Mouse (Mus musculus): ENCODE data around the gene Tmem150a. TPM values are rescaled to one million over a fixed set of nuclear protein-coding genes. Genes with fewer than 3 reads are reported as not detected.

Gene Tmem150a
- polyA plus RNA-seq, 1 experiment, result 3.0 TPM

GRCm38 (mm10) chr6:72389941-72390771 lies 34.9 kb downstream of the Tmem150a start, which contains the start of gene Vamp8:
Vamp8 (minus strand) TSS chr6:72390703.
- Histone ChIP-seq H3K4me3 (ENCODE audit: insufficient read depth, low read length) (peak within 1 kb of the TSS; percentile 74), H3K27ac (ENCODE audit: insufficient read depth, low read depth, low read length) (peak within 1 kb of the TSS; percentile 93), H3K4me1 (ENCODE audit: control insufficient read depth, insufficient read depth, low read length) (peaks cover 31% of the 10 kb centered on the region)
- no peak for TF ChIP-seq CTCF (IDR thresholded peaks at IDR 0.05; ENCODE audit: low read depth, low read length)
- TF ChIP-seq POLR2A (IDR thresholded peaks at IDR 0.05; ENCODE audit: borderline replicate concordance, low read depth, low read length), result no peak

GRCm38 (mm10) chr6:72390795-72391521 lies 35.7 kb downstream of the Tmem150a start:
- H3K27ac ChIP-seq (ENCODE audit: insufficient read depth, low read depth, low read length), result peak overlapping the region; percentile 93
- peaks cover 39% of the 10 kb centered on the region for H3K4me1 ChIP-seq (ENCODE audit: control insufficient read depth, insufficient read depth, low read length)
- no peak for TF ChIP-seq POLR2A (IDR thresholded peaks at IDR 0.05; ENCODE audit: borderline replicate concordance, low read depth, low read length)
- no peak for TF ChIP-seq CTCF (IDR thresholded peaks at IDR 0.05; ENCODE audit: low read depth, low read length)
- peak overlapping the region; percentile 74 for H3K4me3 ChIP-seq (ENCODE audit: insufficient read depth, low read length)

GRCm38 (mm10) chr6:72392341-72392740 lies 37.1 kb downstream of the Tmem150a start:
- Histone ChIP-seq H3K27ac (ENCODE audit: insufficient read depth, low read depth, low read length) (no peak overlapping the region), H3K4me1 (ENCODE audit: control insufficient read depth, insufficient read depth, low read length) (peaks cover 42% of the 10 kb centered on the region), H3K4me3 (ENCODE audit: insufficient read depth, low read length) (no peak overlapping the region)
- TF ChIP-seq POLR2A (IDR thresholded peaks at IDR 0.05; ENCODE audit: borderline replicate concordance, low read depth, low read length), result no peak
- no peak for TF ChIP-seq CTCF (IDR thresholded peaks at IDR 0.05; ENCODE audit: low read depth, low read length)

GRCm38 (mm10) chr6:72396837-72397251 lies 41.6 kb downstream of the Tmem150a start:
- TF ChIP-seq CTCF (IDR thresholded peaks at IDR 0.05; ENCODE audit: low read depth, low read length) (no peak), POLR2A (IDR thresholded peaks at IDR 0.05; ENCODE audit: borderline replicate concordance, low read depth, low read length) (no peak)
- Histone ChIP-seq H3K4me1 (ENCODE audit: control insufficient read depth, insufficient read depth, low read length) (peaks cover 23% of the 10 kb centered on the region), H3K27ac (ENCODE audit: insufficient read depth, low read depth, low read length) (no peak overlapping the region), H3K4me3 (ENCODE audit: insufficient read depth, low read length) (no peak overlapping the region)

GRCm38 (mm10) chr6:72399967-72400366 lies 44.7 kb downstream of the Tmem150a start:
- Histone ChIP-seq H3K27ac (ENCODE audit: insufficient read depth, low read depth, low read length) (no peak overlapping the region), H3K4me1 (ENCODE audit: control insufficient read depth, insufficient read depth, low read length) (peaks cover 14% of the 10 kb centered on the region), H3K4me3 (ENCODE audit: insufficient read depth, low read length) (no peak overlapping the region)
- TF ChIP-seq CTCF (IDR thresholded peaks at IDR 0.05; ENCODE audit: low read depth, low read length) (no peak), POLR2A (IDR thresholded peaks at IDR 0.05; ENCODE audit: borderline replicate concordance, low read depth, low read length) (no peak)

GRCm38 (mm10) chr6:72401875-72402274 lies 46.6 kb downstream of the Tmem150a start:
- no peak overlapping the region for H3K4me3 ChIP-seq (ENCODE audit: insufficient read depth, low read length)
- H3K27ac ChIP-seq (ENCODE audit: insufficient read depth, low read depth, low read length), result no peak overlapping the region
- TF ChIP-seq CTCF (IDR thresholded peaks at IDR 0.05; ENCODE audit: low read depth, low read length), result peak; percentile 80
- no peak for TF ChIP-seq POLR2A (IDR thresholded peaks at IDR 0.05; ENCODE audit: borderline replicate concordance, low read depth, low read length)
- H3K4me1 ChIP-seq (ENCODE audit: control insufficient read depth, insufficient read depth, low read length), result no peaks in the 10 kb centered on the region; the same call in 1 of the 2 replicates

- TF ChIP-seq POLR2A (IDR thresholded peaks at IDR 0.05; ENCODE audit: borderline replicate concordance, low read depth, low read length), result no peak
- TF ChIP-seq CTCF (IDR thresholded peaks at IDR 0.05; ENCODE audit: low read depth, low read length), result no peak
- no peak overlapping the region for H3K27ac ChIP-seq (ENCODE audit: insufficient read depth, low read depth, low read length)
- H3K4me1 ChIP-seq (ENCODE audit: control insufficient read depth, insufficient read depth, low read length), result peaks cover 4% of the 10 kb centered on the region; the same call in 1 of the 2 replicates
- no peak overlapping the region for H3K4me3 ChIP-seq (ENCODE audit: insufficient read depth, low read length)
Observed at GRCm38 (mm10) chr6:72405356-72405755, 50.1 kb downstream of the Tmem150a start.

- TF ChIP-seq POLR2A (IDR thresholded peaks at IDR 0.05; ENCODE audit: borderline replicate concordance, low read depth, low read length), result no peak
- TF ChIP-seq CTCF (IDR thresholded peaks at IDR 0.05; ENCODE audit: low read depth, low read length), result peak; percentile 97
- Histone ChIP-seq H3K4me1 (ENCODE audit: control insufficient read depth, insufficient read depth, low read length) (peaks cover 9% of the 10 kb centered on the region; the same call in 1 of the 2 replicates), H3K4me3 (ENCODE audit: insufficient read depth, low read length) (no peak overlapping the region), H3K27ac (ENCODE audit: insufficient read depth, low read depth, low read length) (no peak overlapping the region)
Observed at GRCm38 (mm10) chr6:72407119-72407518, 51.9 kb downstream of the Tmem150a start.

Other genes starting within 250 kb of the Tmem150a start
- not detected in 2 replicates for gene Atoh8, start 119.9 kb upstream of the Tmem150a start, polyA plus RNA-seq (2012; ENCODE audit: insufficient read depth, insufficient read length, missing spikeins)
- gene Sftpb, start 50.8 kb upstream of the Tmem150a start, polyA plus RNA-seq (2012; ENCODE audit: insufficient read depth, insufficient read length, missing spikeins), result not detected in 2 replicates
- 19.9 and 20.2 TPM in 2 replicates for gene Usp39, start 10.3 kb upstream of the Tmem150a start, polyA plus RNA-seq (2012; ENCODE audit: insufficient read depth, insufficient read length, missing spikeins)
- 33.9 and 36.5 TPM in 2 replicates for gene 0610030E20Rik, start 8.1 kb upstream of the Tmem150a start, polyA plus RNA-seq (2012; ENCODE audit: insufficient read depth, insufficient read length, missing spikeins)
- gene Rnf181, start 11.5 kb downstream of the Tmem150a start, polyA plus RNA-seq (2012; ENCODE audit: insufficient read depth, insufficient read length, missing spikeins), result 97.4 and 105 TPM in 2 replicates
- 5.3 and 10.5 TPM in 2 replicates for gene Vamp5, start 25.0 kb downstream of the Tmem150a start, polyA plus RNA-seq (2012; ENCODE audit: insufficient read depth, insufficient read length, missing spikeins)
- gene Vamp8, start 35.3 kb downstream of the Tmem150a start, polyA plus RNA-seq (2012; ENCODE audit: insufficient read depth, insufficient read length, missing spikeins), result 348 and 352 TPM in 2 replicates
- gene Ggcx, start 58.9 kb downstream of the Tmem150a start, polyA plus RNA-seq (2012; ENCODE audit: insufficient read depth, insufficient read length, missing spikeins), result 15.7 and 18.3 TPM in 2 replicates
- 88.0 and 88.8 TPM in 2 replicates for gene Mat2a, start 84.1 kb downstream of the Tmem150a start, polyA plus RNA-seq (2012; ENCODE audit: insufficient read depth, insufficient read length, missing spikeins)
- gene Sh2d6, start 166.3 kb downstream of the Tmem150a start, polyA plus RNA-seq (2012; ENCODE audit: insufficient read depth, insufficient read length, missing spikeins), result 1.3 TPM in 1 of 2 replicates, not detected in the other
- 788 and 835 TPM in 2 replicates for gene Capg, start 188.9 kb downstream of the Tmem150a start, polyA plus RNA-seq (2012; ENCODE audit: insufficient read depth, insufficient read length, missing spikeins)
- gene Elmod3, start 243.0 kb downstream of the Tmem150a start, polyA plus RNA-seq (2012; ENCODE audit: insufficient read depth, insufficient read length, missing spikeins), result 12.0 and 12.6 TPM in 2 replicates
- gene Retsat, start 243.0 kb downstream of the Tmem150a start, polyA plus RNA-seq (2012; ENCODE audit: insufficient read depth, insufficient read length, missing spikeins), result 15.7 and 21.3 TPM in 2 replicates